Mouse (Mus musculus) adrenal gland, postnatal 36 days (tissue): ENCODE results near the gene Coro2a. TPM values are rescaled to one million over a fixed set of nuclear protein-coding genes. Genes with fewer than 3 reads are reported as not detected.
A peak's percentile ranks its signal among the peaks of the same experiment; 100 is the strongest.

ENCODE experiments used
- DNase-seq, 2 experiments: peaks; one replicate each; pipeline ENCODE4 v3.0.0; 2021; ENCODE audit warnings: mixed read lengths in 1 of 2
- total RNA-seq, 2 experiments: library from RNA; stranded (reverse); gene quantifications; 2 replicates each; pipeline ENCODE4 v1.2.3; 2021

Gene Coro2a
- total RNA-seq, 2 experiments from 2014 or later = 2.5 to 3.1 TPM

GRCm38 (mm10) chr4:46526798-46527557 lies 75.0 kb downstream of the Coro2a start:
- peak in 1 of 2 experiments; percentile 34 for DNase-seq

GRCm38 (mm10) chr4:46526226-46526625 lies 75.8 kb downstream of the Coro2a start:
- DNase-seq = no peak

- no peak for DNase-seq
Observed at GRCm38 (mm10) chr4:46523324-46523723, 78.7 kb downstream of the Coro2a start.

GRCm38 (mm10) chr4:46521457-46521856 lies 80.5 kb downstream of the Coro2a start:
- DNase-seq = no peak

- DNase-seq = no peak
Observed at GRCm38 (mm10) chr4:46520491-46520890, 81.5 kb downstream of the Coro2a start.

- DNase-seq = peak; percentile 89 to 90
Observed at GRCm38 (mm10) chr4:46507736-46508460, 94.1 kb downstream of the Coro2a start.

- peak; percentile 98 to 99 for DNase-seq
Observed at GRCm38 (mm10) chr4:46506801-46507610, 95.0 kb downstream of the Coro2a start.

GRCm38 (mm10) chr4:46505361-46506057 lies 96.5 kb downstream of the Coro2a start:
- no peak for DNase-seq

GRCm38 (mm10) chr4:46503881-46504280 lies 98.1 kb downstream of the Coro2a start:
- no peak for DNase-seq

- DNase-seq = no peak
Observed at GRCm38 (mm10) chr4:46502606-46503502, 99.1 kb downstream of the Coro2a start.

- DNase-seq = peak; percentile 41 to 60
Observed at GRCm38 (mm10) chr4:46498976-46499375, 103.0 kb downstream of the Coro2a start.

- DNase-seq = no peak
Observed at GRCm38 (mm10) chr4:46498511-46498910, 103.5 kb downstream of the Coro2a start.

GRCm38 (mm10) chr4:46497286-46497892 lies 104.6 kb downstream of the Coro2a start:
- DNase-seq = peak; percentile 69 to 80

- no peak for DNase-seq
Observed at GRCm38 (mm10) chr4:46495543-46495942, 106.5 kb downstream of the Coro2a start.

GRCm38 (mm10) chr4:46493071-46493470 lies 108.9 kb downstream of the Coro2a start:
- no peak for DNase-seq

GRCm38 (mm10) chr4:46489028-46489925 lies 112.7 kb downstream of the Coro2a start, which contains the start of gene Nans:
Gene Nans (plus strand): TSS chr4:46489248.
- DNase-seq = peak; percentile 98 to 99

- peak; percentile 60 to 74 for DNase-seq
Observed at GRCm38 (mm10) chr4:46487348-46487747, 114.7 kb downstream of the Coro2a start.
